Mouse (Mus musculus) ES-E14 (cell line): ENCODE data around the gene Gm9945.

ENCODE experiments used
- CHD2 ChIP-seq: IDR thresholded peaks from 2 replicates; pipeline ENCODE4 v1.6.1; 2014; ENCODE audit warnings: mild to moderate bottlenecking, low read depth, low read length, inconsistent platforms
- MAFK ChIP-seq: IDR thresholded peaks from 2 replicates; pipeline ENCODE4 v1.6.1; 2014; ENCODE audit warnings: mild to moderate bottlenecking, low read depth, low read length, inconsistent platforms; ENCODE audit not compliant: insufficient read depth
- ZC3H11A ChIP-seq: IDR thresholded peaks from 2 replicates; pipeline ENCODE4 v1.6.1; 2012; ENCODE audit warnings: low read depth, mild to moderate bottlenecking, inconsistent platforms, low read length, borderline replicate concordance
- ZNF384 ChIP-seq: IDR thresholded peaks from 2 replicates; pipeline ENCODE4 v1.6.1; 2012; ENCODE audit warnings: low read depth, low read length, inconsistent platforms

GRCm38 (mm10) chr11:53453031-53453430 lies 26.9 kb upstream of the Gm9945 start:
- TF ChIP-seq MAFK (no peak), ZNF384 (no peak), CHD2 (no peak), ZC3H11A (no peak)
